ENCODE assay signal across 8 mouse cellular contexts in the genomic region with DNA sequence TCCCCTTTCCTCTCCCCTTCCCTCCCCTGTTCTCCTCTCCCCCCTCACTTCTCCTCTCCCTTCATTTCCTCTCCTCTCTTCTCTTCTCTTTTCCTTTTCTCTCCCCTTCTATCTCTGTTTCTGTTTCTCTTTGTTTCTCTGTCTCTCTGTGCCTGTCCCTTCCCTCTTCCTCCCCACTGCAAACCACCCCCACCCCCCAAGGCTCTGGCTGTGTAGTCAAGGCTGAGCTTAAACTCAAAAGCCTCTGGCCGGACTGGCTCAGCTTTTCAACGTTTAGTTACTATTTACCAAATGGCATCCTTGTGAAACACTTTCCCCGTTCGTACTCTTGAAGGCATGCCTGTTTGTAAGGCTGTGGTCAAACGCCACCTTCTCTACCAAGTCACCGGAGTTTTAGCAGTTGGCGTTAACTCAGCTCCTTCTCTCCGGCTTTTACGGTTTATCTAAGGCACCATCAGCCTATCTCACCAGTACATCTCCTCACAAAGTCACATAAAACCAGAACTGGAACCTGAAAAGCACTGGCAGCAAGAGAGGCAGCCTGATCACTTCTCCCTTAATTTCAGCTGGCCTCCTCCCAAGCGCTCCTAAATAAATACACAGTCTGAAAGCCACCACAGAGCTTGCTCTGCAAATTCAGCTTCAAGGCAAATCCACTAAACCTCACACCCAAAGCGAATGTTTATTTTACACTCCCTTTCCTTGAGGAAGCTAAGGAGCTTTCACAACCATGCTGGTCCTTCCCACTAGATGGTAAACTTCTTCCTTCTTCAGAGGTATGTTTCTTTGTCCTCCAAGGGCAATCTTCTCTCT. TPM values are rescaled to one million over a fixed set of nuclear protein-coding genes. Genes with fewer than 3 reads are reported as not detected.
DNase-seq lines count a peak whose midpoint lies in the region; ATAC-seq and TF ChIP-seq lines count a peak whose summit lies in the region.

No protein-coding gene starts in this region.

- no peak overlapping the region for H3K27ac ChIP-seq in hindbrain, embryonic 15.5 days (replicated peaks)
- no peak overlapping the region for H3K27ac ChIP-seq in hindbrain, embryonic 13.5 days
- peak overlapping the region; percentile 54; the same call in 1 of the 2 replicates for H3K27ac ChIP-seq in embryonic facial prominence, embryonic 12.5 days
- peak overlapping the region; percentile 59; the same call in 1 of the 2 replicates for H3K27ac ChIP-seq in lung, embryonic 14.5 days (ENCODE audit: low read depth)

- no peaks in the 10 kb centered on the region for H3K27me3 ChIP-seq in hindbrain, embryonic 15.5 days
- no peaks in the 10 kb centered on the region for H3K27me3 ChIP-seq in hindbrain, embryonic 13.5 days
- H3K27me3 ChIP-seq in embryonic facial prominence, embryonic 12.5 days = no peaks in the 10 kb centered on the region
- no peaks in the 10 kb centered on the region for H3K27me3 ChIP-seq in lung, embryonic 14.5 days (ENCODE audit: insufficient read depth, low read length)

- intact Hi-C loops in left cerebral cortex, postnatal 36 days (cut with DNase I) = no loop called here

- peak overlapping the region; percentile 26 for H3K4me2 ChIP-seq in hindbrain, embryonic 15.5 days
- H3K4me2 ChIP-seq in hindbrain, embryonic 13.5 days = no peak overlapping the region
- H3K4me2 ChIP-seq in embryonic facial prominence, embryonic 12.5 days (replicated peaks) = peak overlapping the region; percentile 26
- peak overlapping the region; percentile 54 for H3K4me2 ChIP-seq in lung, embryonic 14.5 days

- no peaks in the 10 kb centered on the region for H3K4me1 ChIP-seq in hindbrain, embryonic 15.5 days (replicated peaks)
- no peaks in the 10 kb centered on the region for H3K4me1 ChIP-seq in hindbrain, embryonic 13.5 days (replicated peaks)
- 0 out of 2 replicates have a peak, but pooled peaks cover 5% of the 10 kb centered on the region for H3K4me1 ChIP-seq in embryonic facial prominence, embryonic 12.5 days
- H3K4me1 ChIP-seq in lung, embryonic 14.5 days (ENCODE audit: insufficient read depth) = no peaks in the 10 kb centered on the region

- peak; percentile 54 for DNase-seq in kidney, adult 9 months
- DNase-seq in lung, embryonic 14.5 days = peak; percentile 67
- DNase-seq in cerebellum, adult 11 months = no peak
- no peak for DNase-seq in left cerebral cortex, postnatal 36 days (ENCODE audit: low spot score in 2 of 2)
- DNase-seq in cerebellum, adult 11-12 months = no peak

- TF ChIP-seq CTCF in lung, embryonic 14.5 days (IDR thresholded peaks at IDR 0.05; ENCODE audit: low read depth) = no peak

- no peak for ATAC-seq in hindbrain, embryonic 15.5 days (ENCODE audit: low FRiP score, low read depth)
- ATAC-seq in hindbrain, embryonic 13.5 days (ENCODE audit: low FRiP score) = no peak
- ATAC-seq in embryonic facial prominence, embryonic 12.5 days (ENCODE audit: insufficient number of reproducible peaks, insufficient read depth, low FRiP score, low TSS enrichment) = no peak
- peak; percentile 52 for ATAC-seq in lung, embryonic 14.5 days (ENCODE audit: insufficient read depth)

- no peaks in the 10 kb centered on the region for H3K36me3 ChIP-seq in hindbrain, embryonic 15.5 days
- H3K36me3 ChIP-seq in hindbrain, embryonic 13.5 days = no peaks in the 10 kb centered on the region
- H3K36me3 ChIP-seq in embryonic facial prominence, embryonic 12.5 days = no peaks in the 10 kb centered on the region
- H3K36me3 ChIP-seq in lung, embryonic 14.5 days (ENCODE audit: insufficient read depth) = no peaks in the 10 kb centered on the region

- H3K9me3 ChIP-seq in hindbrain, embryonic 15.5 days = no peaks in the 10 kb centered on the region
- no peaks in the 10 kb centered on the region for H3K9me3 ChIP-seq in hindbrain, embryonic 13.5 days
- H3K9me3 ChIP-seq in embryonic facial prominence, embryonic 12.5 days = no peaks in the 10 kb centered on the region
- H3K9me3 ChIP-seq in lung, embryonic 14.5 days (ENCODE audit: low read depth, low read length) = no peaks in the 10 kb centered on the region

- WGBS in hindbrain, embryonic 15.5 days = 47% methylated on average over 11 of the region's 11 CpGs
- 41% methylated on average over 11 of the region's 11 CpGs for whole genome bisulfite sequencing in hindbrain, embryonic 13.5 days
- 32% methylated on average over 11 of the region's 11 CpGs for WGBS in embryonic facial prominence, embryonic 12.5 days
- WGBS in lung, embryonic 14.5 days = 11% methylated on average over 11 of the region's 11 CpGs

- no peak overlapping the region for H3K4me3 ChIP-seq in hindbrain, embryonic 15.5 days
- no peak overlapping the region for H3K4me3 ChIP-seq in hindbrain, embryonic 13.5 days
- 0 out of 2 replicates have a peak overlapping the region, but pooled peaks have one; percentile 9 for H3K4me3 ChIP-seq in embryonic facial prominence, embryonic 12.5 days
- peak overlapping the region; percentile 11; the same call in 1 of the 2 replicates for H3K4me3 ChIP-seq in lung, embryonic 14.5 days (ENCODE audit: low read depth, low read length)

- no peak overlapping the region for H3K9ac ChIP-seq in hindbrain, embryonic 15.5 days
- no peak overlapping the region for H3K9ac ChIP-seq in hindbrain, embryonic 13.5 days
- H3K9ac ChIP-seq in embryonic facial prominence, embryonic 12.5 days = no peak overlapping the region
- peak overlapping the region; percentile 21; the same call in 1 of the 2 replicates for H3K9ac ChIP-seq in lung, embryonic 14.5 days

RNA-seq across cellular contexts. Expression of a gene that starts 19.4 kb away (rescaled TPM):
- polyA plus RNA-seq in hindbrain, embryonic 15.5 days (2015; fragmentation: Nextera tagmentation; extraction: Ambion mirVana) = not detected in 2 replicates
- polyA plus RNA-seq in hindbrain, embryonic 13.5 days (2015; fragmentation: Nextera tagmentation; extraction: Ambion mirVana) = not detected in 2 replicates
- not detected in 2 replicates for polyA plus RNA-seq in embryonic facial prominence, embryonic 12.5 days (2016; fragmentation: Nextera tagmentation; extraction: Ambion mirVana)
- not detected in 2 replicates for polyA plus RNA-seq in lung, embryonic 14.5 days (2014; fragmentation: Nextera tagmentation; extraction: Ambion mirVana)
- not detected for total RNA-seq in left cerebral cortex, postnatal 36 days (2021)

Comparison
In these comparisons a context has a peak if more than half of its experiments do, and no peak if none do; other contexts are left out.
1. H3K27ac ChIP-seq: peak in embryonic facial prominence, embryonic 12.5 days (single experiment) and lung, embryonic 14.5 days (single experiment); none in hindbrain, embryonic 15.5 days (single experiment) and hindbrain, embryonic 13.5 days (single experiment).
2. H3K4me3 ChIP-seq: peak in embryonic facial prominence, embryonic 12.5 days (single experiment) and lung, embryonic 14.5 days (single experiment); none in hindbrain, embryonic 15.5 days (single experiment) and hindbrain, embryonic 13.5 days (single experiment).
3. DNase-seq: peak in kidney, adult 9 months (single experiment) and lung, embryonic 14.5 days (single experiment); none in cerebellum, adult 11 months (single experiment), left cerebral cortex, postnatal 36 days (0 of 2) and cerebellum, adult 11-12 months (single experiment).